Mouse (Mus musculus) hindbrain, embryonic 16.5 days (tissue): ENCODE results near the gene Ywhaq. TPM values are rescaled to one million over a fixed set of nuclear protein-coding genes. Genes with fewer than 3 reads are reported as not detected.
"Not testable (repeated sequence)": the region's sequence is repeated elsewhere in the genome, so short reads cannot be mapped to it uniquely, and the experiment has no call there.

ENCODE experiments used
- ATAC-seq: fragments of 200-750 bp; cut with Nextera tagmentation; 2 replicates; pipeline ENCODE4 v1.8.0; 2017; ENCODE audit warnings: moderate TSS enrichment, moderate library complexity
- H3K27ac ChIP-seq: fragments of 300-500 bp; sonication (generic); 2 replicates; pipeline ENCODE4 v1.5.1; 2014; ENCODE audit warnings: low read depth, mild to moderate bottlenecking, control low read depth, low read length, moderate library complexity
- H3K27me3 ChIP-seq: fragments of 300-500 bp; sonication (generic); replicated peaks from 2 replicates; pipeline ENCODE4 v1.6.1; 2014; ENCODE audit warnings: low read length; ENCODE audit not compliant: control insufficient read depth, insufficient read depth
- H3K36me3 ChIP-seq: fragments of 300-500 bp; sonication (generic); 2 replicates; pipeline ENCODE4 v1.6.1; 2014; ENCODE audit warnings: mild to moderate bottlenecking, low read length, moderate library complexity, mixed read lengths; ENCODE audit not compliant: control insufficient read depth, insufficient read depth
- H3K4me1 ChIP-seq: fragments of 300-500 bp; sonication (generic); 2 replicates; pipeline ENCODE4 v1.6.1; 2014; ENCODE audit warnings: low read depth, low read length; ENCODE audit not compliant: control insufficient read depth, insufficient read depth
- H3K4me2 ChIP-seq: fragments of 300-500 bp; sonication (generic); 2 replicates; pipeline ENCODE4 v1.6.1; 2014; ENCODE audit warnings: mild to moderate bottlenecking, low read length, control low read depth, moderate library complexity
- H3K4me3 ChIP-seq: fragments of 300-500 bp; sonication (generic); 2 replicates; pipeline ENCODE4 v1.5.1; 2014; ENCODE audit warnings: mild to moderate bottlenecking, low read length, control low read depth, moderate library complexity
- H3K9ac ChIP-seq: fragments of 300-500 bp; sonication (generic); 2 replicates; pipeline ENCODE4 v1.6.1; 2014; ENCODE audit warnings: low read depth, mild to moderate bottlenecking, control low read depth, low read length, moderate library complexity
- H3K9me3 ChIP-seq: fragments of 300-500 bp; sonication (generic); 2 replicates; pipeline ENCODE4 v1.6.1; 2014; ENCODE audit warnings: mild to moderate bottlenecking, low read length, moderate library complexity; ENCODE audit not compliant: control insufficient read depth
- WGBS: fragments of 180-500 bp; shearing (Covaris S2); extraction: QIAGEN DNeasy Blood & Tissue Kit; methylation state at CpG from one replicate; pipeline ENCODE4 v1.1.7; 2014; 5-methylcytosine and 5-hydroxymethylcytosine counted together
- polyA plus RNA-seq: library from polyadenylated mRNA; unstranded; fragments of >200 nt; fragmentation: Nextera tagmentation; extraction: Ambion mirVana; gene quantifications from 2 replicates; pipeline ENCODE4 v1.2.1, GENCODE M21; 2015

Gene Ywhaq
- polyA plus RNA-seq, 1 experiment from 2014 or later = 1,184 TPM

GRCm38 (mm10) chr12:21418621-21419131 is 1.2 kb upstream of the Ywhaq start:
- ATAC-seq = no peak
- 30% methylated on average over 10 of the region's 11 CpGs for WGBS
- peak overlapping the region; percentile 95 for H3K4me3 ChIP-seq
- H3K36me3 ChIP-seq = no peaks in the 10 kb centered on the region; the same call in 1 of the 2 replicates
- no peaks in the 10 kb centered on the region for H3K27me3 ChIP-seq
- H3K9me3 ChIP-seq = no peaks in the 10 kb centered on the region
- peak overlapping the region; percentile 67 for H3K4me2 ChIP-seq
- H3K4me1 ChIP-seq = peaks cover 18% of the 10 kb centered on the region
- H3K9ac ChIP-seq = peak overlapping the region; percentile 81
- peak overlapping the region; percentile 96 for H3K27ac ChIP-seq

- Histone ChIP-seq H3K9ac (peak overlapping the region; percentile 81), H3K4me3 (peak overlapping the region; percentile 95), H3K4me1 (peaks cover 18% of the 10 kb centered on the region), H3K27me3 (no peaks in the 10 kb centered on the region), H3K9me3 (no peaks in the 10 kb centered on the region), H3K4me2 (peak overlapping the region; percentile 67), H3K27ac (peak overlapping the region; percentile 96), H3K36me3 (peaks cover 2% of the 10 kb centered on the region; the same call in 1 of the 2 replicates)
- 3% methylated on average over 10 of the region's 10 CpGs for WGBS
- ATAC-seq = no peak
Observed at GRCm38 (mm10) chr12:21418083-21418482, 646 bp upstream of the Ywhaq start.

- Histone ChIP-seq H3K4me1 (peaks cover 18% of the 10 kb centered on the region), H3K4me2 (peak overlapping the region; percentile 80), H3K27me3 (no peaks in the 10 kb centered on the region), H3K9ac (peak overlapping the region; percentile 72), H3K27ac (peak overlapping the region; percentile 63), H3K9me3 (0 out of 2 replicates have a peak, but pooled peaks cover 3% of the 10 kb centered on the region), H3K36me3 (peaks cover 16% of the 10 kb centered on the region), H3K4me3 (peak overlapping the region; percentile 95)
- 0% methylated on average over 11 of the region's 15 CpGs for WGBS
- no peak for ATAC-seq
Observed at GRCm38 (mm10) chr12:21416506-21416905, 931 bp downstream of the Ywhaq start.

- Histone ChIP-seq H3K27me3 (no peaks in the 10 kb centered on the region), H3K36me3 (peaks cover 49% of the 10 kb centered on the region), H3K4me3 (no peak overlapping the region), H3K9ac (no peak overlapping the region), H3K9me3 (peaks cover 3% of the 10 kb centered on the region; the same call in 1 of the 2 replicates), H3K27ac (no peak overlapping the region), H3K4me1 (peaks cover 16% of the 10 kb centered on the region), H3K4me2 (no peak overlapping the region)
- no peak for ATAC-seq
- 98% methylated on average over 2 of the region's 2 CpGs for WGBS
Observed at GRCm38 (mm10) chr12:21410620-21411019, 6.8 kb downstream of the Ywhaq start.

- WGBS = 98% methylated on average over 3 of the region's 3 CpGs
- Histone ChIP-seq H3K4me2 (no peak overlapping the region), H3K4me1 (peaks cover 7% of the 10 kb centered on the region), H3K27me3 (no peaks in the 10 kb centered on the region), H3K9me3 (peaks cover 3% of the 10 kb centered on the region; the same call in 1 of the 2 replicates), H3K27ac (no peak overlapping the region), H3K9ac (no peak overlapping the region), H3K4me3 (no peak overlapping the region), H3K36me3 (peaks cover 49% of the 10 kb centered on the region)
- no peak for ATAC-seq
Observed at GRCm38 (mm10) chr12:21409651-21410050, 7.8 kb downstream of the Ywhaq start.

- peaks cover 49% of the 10 kb centered on the region for H3K36me3 ChIP-seq
- no peak overlapping the region for H3K27ac ChIP-seq
- no peak overlapping the region for H3K9ac ChIP-seq
- ATAC-seq = no peak
- no peak overlapping the region for H3K4me3 ChIP-seq
- H3K27me3 ChIP-seq = no peaks in the 10 kb centered on the region
- H3K4me2 ChIP-seq = no peak overlapping the region
- peaks cover 3% of the 10 kb centered on the region; the same call in 1 of the 2 replicates for H3K9me3 ChIP-seq
- WGBS = 94% methylated on average over 2 of the region's 2 CpGs
- peaks cover under 1% of the 10 kb centered on the region; the same call in 1 of the 2 replicates for H3K4me1 ChIP-seq
Observed at GRCm38 (mm10) chr12:21408789-21409367, 8.6 kb downstream of the Ywhaq start.

GRCm38 (mm10) chr12:21402771-21403170 is 14.7 kb downstream of the Ywhaq start:
- peaks cover 4% of the 10 kb centered on the region for H3K36me3 ChIP-seq
- WGBS = 95% methylated on average over 5 of the region's 5 CpGs
- no peak overlapping the region for H3K4me2 ChIP-seq
- H3K9ac ChIP-seq = no peak overlapping the region
- no peaks in the 10 kb centered on the region for H3K4me1 ChIP-seq
- H3K27me3 ChIP-seq = no peaks in the 10 kb centered on the region
- ATAC-seq = no peak
- H3K4me3 ChIP-seq = no peak overlapping the region
- no peaks in the 10 kb centered on the region for H3K9me3 ChIP-seq
- no peak overlapping the region for H3K27ac ChIP-seq

- WGBS = 96% methylated on average over 2 of the region's 2 CpGs
- Histone ChIP-seq H3K9me3 (no peaks in the 10 kb centered on the region), H3K4me1 (no peaks in the 10 kb centered on the region), H3K4me3 (no peak overlapping the region), H3K27me3 (no peaks in the 10 kb centered on the region), H3K36me3 (peaks cover 16% of the 10 kb centered on the region), H3K4me2 (no peak overlapping the region), H3K9ac (no peak overlapping the region), H3K27ac (no peak overlapping the region)
- ATAC-seq = no peak
Observed at GRCm38 (mm10) chr12:21386201-21386600, 31.2 kb downstream of the Ywhaq start.

GRCm38 (mm10) chr12:21378765-21379346 is 38.6 kb downstream of the Ywhaq start:
- not testable (repeated sequence) for H3K4me1 ChIP-seq, H3K9me3 ChIP-seq, H3K27me3 ChIP-seq, H3K27ac ChIP-seq, H3K9ac ChIP-seq, H3K36me3 ChIP-seq, H3K4me2 ChIP-seq, H3K4me3 ChIP-seq, ATAC-seq
- WGBS = 86% methylated on average over 6 of the region's 6 CpGs
